Mouse (Mus musculus): Measurements from ENCODE around the gene Uck2.

Uck2 gene

GRCm38 (mm10) chr1:167212710-167213109 is 72.4 kb downstream of the Uck2 start:
- no peak for DNase-seq (ENCODE audit: extremely low spot score, low spot score)

GRCm38 (mm10) chr1:167211979-167212614 is 73.0 kb downstream of the Uck2 start:
- DNase-seq (ENCODE audit: extremely low spot score, low spot score), result peak; percentile 75

- no peak for DNase-seq (ENCODE audit: extremely low spot score, low spot score)
Measured at GRCm38 (mm10) chr1:167208816-167209215, 76.3 kb downstream of the Uck2 start.

- DNase-seq (ENCODE audit: extremely low spot score, low spot score), result no peak
Measured at GRCm38 (mm10) chr1:167205177-167205750, 79.9 kb downstream of the Uck2 start.

- DNase-seq (ENCODE audit: extremely low spot score, low spot score), result no peak
Measured at GRCm38 (mm10) chr1:167204421-167204820, 80.7 kb downstream of the Uck2 start.

- no peak for DNase-seq (ENCODE audit: extremely low spot score, low spot score)
Measured at GRCm38 (mm10) chr1:167194766-167195165, 90.4 kb downstream of the Uck2 start.

- DNase-seq (ENCODE audit: extremely low spot score, low spot score), result peak; percentile 36
Measured at GRCm38 (mm10) chr1:167187791-167188190, 97.3 kb downstream of the Uck2 start.

- DNase-seq (ENCODE audit: extremely low spot score, low spot score), result peak; percentile 42
Measured at GRCm38 (mm10) chr1:167181919-167182616, 103.1 kb downstream of the Uck2 start.

Measured in neural tube, embryonic 10.5 days (tissue).